Mouse (Mus musculus): ENCODE measurements around the gene Usp3.

DNA sequence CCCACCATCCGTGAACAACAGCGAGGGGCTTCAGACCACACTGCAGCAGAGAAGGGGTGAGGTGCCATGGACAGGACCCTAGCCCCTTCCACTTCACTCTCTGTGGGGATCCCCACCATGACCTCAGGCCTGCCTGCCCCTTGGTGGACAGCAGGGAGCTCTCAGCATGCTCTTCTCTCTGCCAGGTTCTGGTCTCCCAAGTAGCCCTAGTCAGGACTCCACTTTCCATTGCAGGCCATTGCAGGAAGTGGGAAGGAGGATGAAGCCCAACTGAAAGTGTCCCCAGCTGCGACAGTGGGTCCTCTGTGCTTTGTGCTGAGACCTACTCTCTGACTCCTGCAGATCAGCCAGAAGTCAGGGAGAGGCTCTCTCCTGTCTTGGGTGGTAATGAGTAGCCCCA lies 85.3 kb downstream of the Usp3 start:
- TF ChIP-seq POLR2A (IDR thresholded peaks at IDR 0.05; ENCODE audit: borderline replicate concordance, extremely low read depth, insufficient read depth, insufficient read length, poor library complexity, severe bottlenecking): no peak
- no peak for TF ChIP-seq CTCF (IDR thresholded peaks at IDR 0.05; ENCODE audit: borderline replicate concordance, extremely low read depth, insufficient read depth, insufficient read length)
